In genomic region chr15:8676959-8677358, GRCm38 (mm10) we compare ENCODE assay signal across 15 mouse cellular contexts.
"Had no signal": no experiment of that assay in that cellular context is flagged by ENCODE, and none has a peak within 500 bp of the region (broad histone marks: within the 10 kb centered on the region; RNA-seq: fewer than 3 reads in every experiment).

No protein-coding gene starts in this region.

- ATAC-seq: liver, postnatal 0 days; midbrain, embryonic 16.5 days had no signal

- H3K27ac ChIP-seq: layer of hippocampus, adult 2 months; limb, embryonic 12.5 days; liver, embryonic 13.5 days; macrophage; stomach, embryonic 15.5 days had no signal

- H3K27me3 ChIP-seq: limb, embryonic 12.5 days; liver, embryonic 13.5 days; megakaryocyte, embryonic 14.5 days; stomach, embryonic 15.5 days had no signal

- H3K9me3 ChIP-seq: limb, embryonic 12.5 days; liver, embryonic 13.5 days; megakaryocyte, embryonic 14.5 days; stomach, embryonic 15.5 days had no signal

- H3K9ac ChIP-seq: limb, embryonic 12.5 days; liver, embryonic 13.5 days; liver, postnatal 0 days; stomach, embryonic 15.5 days had no signal

- H3K36me3 ChIP-seq: liver, embryonic 13.5 days; stomach, embryonic 15.5 days had no signal

- H3K4me1 ChIP-seq: limb, embryonic 12.5 days; liver, embryonic 13.5 days; megakaryocyte, embryonic 14.5 days; stomach, embryonic 15.5 days had no signal

- DNase-seq: kidney, postnatal 10 days; kidney, postnatal 4 days; liver; liver, embryonic 13.5 days; liver, postnatal 0 days; right cerebral cortex, postnatal 14 days; thymus, adult 2 months; thymus, postnatal 25 days had no signal

- H3K4me2 ChIP-seq: limb, embryonic 12.5 days; liver, embryonic 13.5 days; midbrain, embryonic 11.5 days; stomach, embryonic 15.5 days had no signal

- H3K4me3 ChIP-seq: layer of hippocampus, adult 2 months; limb, embryonic 12.5 days; liver, embryonic 13.5 days; megakaryocyte, embryonic 14.5 days; stomach, embryonic 15.5 days had no signal
